Mouse (Mus musculus) CD4-positive helper T cell, adult 2 months (primary cell): ENCODE measurements around the gene Arhgap23.

Experiments used
- DNase-seq: peaks from one replicate; pipeline ENCODE4 v3.0.0-alpha.2; 2012; ENCODE audit warnings: low read depth, missing footprints, low spot score

Arhgap23 gene

DNA sequence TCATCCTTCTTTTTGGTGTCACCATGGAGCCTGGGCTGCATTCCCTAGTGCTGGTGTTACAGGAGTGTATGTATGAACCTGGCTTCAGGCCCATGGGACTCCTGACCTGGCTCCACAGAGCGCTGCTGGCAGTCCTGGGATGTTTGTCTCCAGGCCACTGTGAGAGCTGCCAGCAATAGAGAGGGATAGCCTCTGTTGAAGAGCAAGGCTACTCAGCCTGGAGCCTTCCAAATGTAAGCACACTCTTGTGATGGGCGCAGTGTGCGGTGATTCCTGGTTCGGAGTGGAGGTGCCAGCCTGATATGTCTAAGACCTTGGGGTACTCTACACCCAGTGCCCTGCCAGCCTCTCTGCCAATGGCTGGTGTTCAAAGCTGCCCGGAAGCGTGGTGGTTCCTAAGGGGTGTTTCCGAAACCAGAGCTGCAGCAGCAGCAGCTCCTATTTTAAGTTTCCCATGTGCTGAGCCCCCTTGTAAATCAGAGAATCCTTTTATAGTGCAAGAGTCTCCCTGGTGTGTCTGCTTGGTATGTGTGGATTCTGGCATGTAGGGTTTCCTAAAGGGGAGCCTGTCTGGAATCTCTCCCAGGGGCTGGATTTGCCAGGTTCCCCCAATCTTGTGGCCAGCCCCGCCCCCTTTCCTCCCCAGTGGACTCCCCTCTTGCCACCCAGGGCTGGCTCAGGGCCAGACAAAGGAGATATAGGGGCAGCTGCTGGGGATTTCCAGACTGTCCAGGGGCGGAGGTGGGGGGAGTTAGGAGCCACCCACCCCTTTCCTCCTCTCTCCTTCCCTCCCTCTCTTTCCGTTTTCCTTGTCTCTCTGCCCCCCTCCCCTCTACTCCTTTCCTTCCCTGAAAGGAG is 9.0 kb upstream of the Arhgap23 start:
- DNase-seq: no peak

DNA sequence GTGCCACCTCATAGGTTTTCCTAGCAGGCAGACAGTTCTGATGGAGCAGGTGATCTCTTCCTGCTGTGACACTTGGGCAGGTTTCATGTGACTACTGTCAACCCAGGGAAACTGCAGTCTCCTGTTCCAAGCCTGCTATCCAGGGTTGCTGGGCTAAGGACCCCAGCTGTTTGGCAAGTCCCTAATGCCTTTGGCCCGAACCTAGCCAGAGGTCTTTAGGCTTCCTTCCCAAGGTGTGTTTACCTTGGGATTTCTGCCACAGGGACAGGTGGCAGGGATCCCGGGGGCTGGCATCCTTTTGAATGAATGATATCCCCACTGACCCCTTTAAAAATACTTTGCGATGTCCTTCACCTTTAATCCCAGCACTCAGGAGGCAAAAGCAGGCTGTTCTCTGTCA is 7.9 kb upstream of the Arhgap23 start:
- DNase-seq: no peak

GRCm38 (mm10) chr11:97408171-97408570 is 7.2 kb upstream of the Arhgap23 start:
- DNase-seq: peak; percentile 71

GRCm38 (mm10) chr11:97410958-97411357 is 4.4 kb upstream of the Arhgap23 start:
- DNase-seq: no peak

DNA sequence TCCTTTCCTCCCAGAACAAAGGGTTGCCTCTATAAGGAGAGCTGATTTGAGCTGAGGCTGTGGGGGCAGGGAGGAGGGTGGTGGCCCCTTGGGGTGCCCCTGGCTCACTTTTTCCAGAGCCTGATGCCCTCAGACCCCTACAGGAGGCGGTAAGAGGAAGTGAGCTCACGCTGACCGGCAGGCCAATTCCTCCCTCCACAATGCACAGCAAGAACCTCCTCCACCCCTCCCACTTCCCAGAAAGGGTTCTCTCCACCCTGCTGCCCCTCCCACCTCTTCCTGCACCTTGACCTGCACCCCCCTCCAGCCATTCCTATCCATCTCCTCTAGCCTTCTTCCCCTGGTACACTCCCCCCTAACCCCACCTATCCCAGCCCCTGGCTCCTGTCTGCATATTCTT is 3.2 kb upstream of the Arhgap23 start:
- no peak for DNase-seq

GRCm38 (mm10) chr11:97412808-97413347 is 2.5 kb upstream of the Arhgap23 start:
- no peak for DNase-seq

DNA sequence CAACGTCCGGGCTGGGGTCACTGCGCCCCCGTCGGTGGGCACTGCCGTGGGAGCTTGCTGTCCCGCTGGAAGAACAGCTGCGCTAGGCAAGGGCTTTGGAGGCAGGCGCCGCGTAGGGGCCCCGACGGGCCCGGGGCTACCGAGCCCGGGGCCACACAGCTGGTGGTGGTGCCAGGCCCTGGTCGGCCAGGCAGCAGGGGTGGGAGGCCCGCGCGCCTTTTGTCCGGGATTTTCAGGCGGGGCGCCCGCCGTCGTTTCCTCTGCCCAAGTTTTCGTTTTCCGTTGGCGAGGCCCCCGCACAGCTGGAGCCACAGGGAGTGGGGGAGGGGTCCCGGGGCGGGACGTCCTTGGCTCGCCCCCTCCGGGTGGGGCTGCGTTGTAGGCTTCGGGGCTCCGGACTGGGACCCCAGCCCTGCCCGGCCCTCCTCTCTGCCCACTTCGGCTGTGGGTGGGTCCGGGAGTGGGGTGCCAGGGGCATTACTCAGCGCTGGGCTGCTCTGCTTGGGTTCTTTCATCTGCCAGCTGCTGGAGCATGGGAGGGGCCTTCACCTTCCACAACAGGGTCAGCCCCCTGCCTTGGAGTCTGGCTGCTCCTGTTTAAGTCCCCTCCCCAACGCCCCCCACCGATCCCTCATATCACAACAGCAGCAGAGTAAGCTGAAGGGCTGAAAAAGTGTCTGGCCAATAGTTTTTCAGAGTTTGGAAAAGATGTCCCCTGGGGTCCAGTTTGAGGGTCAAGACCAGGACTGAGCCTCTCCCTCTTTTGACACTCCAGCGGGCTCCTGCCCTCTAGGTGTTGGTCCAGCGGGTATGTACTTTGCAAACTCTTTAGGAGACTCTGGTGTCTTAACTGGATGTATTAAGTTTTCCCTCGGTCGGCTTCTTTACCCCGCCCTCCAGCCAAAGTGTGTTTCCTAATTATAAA is 641 bp downstream of the Arhgap23 start:
- DNase-seq: peak; percentile 29

- no peak for DNase-seq
Observed at GRCm38 (mm10) chr11:97416637-97417035, 1.3 kb downstream of the Arhgap23 start.

- no peak for DNase-seq
Observed at GRCm38 (mm10) chr11:97418834-97419539, 3.7 kb downstream of the Arhgap23 start.

GRCm38 (mm10) chr11:97419540-97419900 is 4.2 kb downstream of the Arhgap23 start:
- DNase-seq: no peak

DNA sequence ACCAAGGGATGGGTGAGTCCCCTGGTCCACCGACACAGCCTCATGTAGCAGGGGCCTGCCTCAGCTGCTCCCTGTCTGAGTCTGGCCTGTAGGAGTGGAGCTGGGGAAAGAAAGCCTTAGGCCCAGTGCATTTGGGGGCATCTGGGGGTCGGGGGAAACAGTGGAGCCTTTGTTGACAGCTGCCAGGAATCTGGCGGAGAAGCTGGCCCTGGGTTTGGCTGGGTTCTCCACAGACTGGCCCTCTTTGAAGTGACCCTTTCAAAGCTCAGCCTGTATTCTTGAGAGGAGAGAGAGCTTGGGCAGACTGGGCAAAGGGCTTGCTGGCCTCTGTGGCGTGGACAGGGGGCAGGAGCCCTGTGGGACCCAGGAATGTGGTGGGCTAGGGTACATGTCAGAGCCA is 7.2 kb downstream of the Arhgap23 start:
- no peak for DNase-seq

DNA sequence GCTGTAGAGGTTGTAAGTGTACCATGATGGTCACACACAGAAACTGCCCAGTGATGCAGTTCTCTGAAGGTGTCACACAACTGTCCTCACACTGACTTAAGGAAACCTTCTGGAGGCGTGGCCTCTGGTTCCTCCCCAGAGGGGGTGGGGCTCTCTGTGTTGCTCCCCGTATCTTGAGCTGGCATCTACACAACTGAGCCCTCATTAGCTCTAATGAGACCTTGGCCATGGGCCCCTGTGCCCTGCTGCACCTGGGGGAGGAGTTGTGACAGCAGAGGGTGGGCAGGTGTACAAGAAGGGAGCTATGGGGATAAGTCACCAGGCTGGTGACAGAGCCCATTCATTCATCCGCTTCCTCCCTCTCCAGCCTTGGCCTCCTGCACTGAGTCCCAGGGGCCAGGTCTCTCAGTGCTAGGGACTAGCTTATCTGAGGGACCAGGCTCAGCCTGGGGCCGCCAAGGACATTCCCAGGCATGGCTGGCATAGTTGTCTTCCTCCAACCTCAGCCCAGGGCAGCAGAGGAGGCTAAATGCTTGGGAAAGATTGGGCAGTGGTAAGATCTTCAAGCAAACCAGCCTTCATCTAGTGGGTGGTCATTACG is 8.9 kb downstream of the Arhgap23 start:
- DNase-seq: no peak

GRCm38 (mm10) chr11:97424802-97425201 is 9.5 kb downstream of the Arhgap23 start:
- DNase-seq: no peak

GRCm38 (mm10) chr11:97427794-97428725 is 12.7 kb downstream of the Arhgap23 start:
- peak; percentile 66 for DNase-seq

- DNase-seq: no peak
Observed at GRCm38 (mm10) chr11:97428726-97429077, 13.4 kb downstream of the Arhgap23 start.

- no peak for DNase-seq
Observed at GRCm38 (mm10) chr11:97429615-97430014, 14.3 kb downstream of the Arhgap23 start.

DNA sequence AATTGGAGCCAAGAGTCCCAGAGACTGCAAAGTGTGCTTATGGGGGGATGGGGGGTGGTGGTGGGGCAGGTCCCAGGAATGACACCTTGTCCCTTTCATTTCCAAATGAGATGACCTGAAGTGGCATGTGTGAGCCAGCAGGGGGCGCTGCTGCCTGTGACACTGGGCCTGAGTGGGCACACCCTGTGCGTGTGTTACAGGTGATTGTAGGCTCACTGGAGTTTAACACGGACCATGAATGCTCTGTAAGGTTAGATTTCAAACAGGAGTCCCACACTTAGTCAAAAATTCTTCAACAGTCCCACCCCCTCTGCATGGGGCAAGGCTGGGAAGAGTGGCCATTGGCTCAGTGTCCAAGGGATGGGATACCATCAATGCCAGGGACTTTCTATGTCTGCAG is 16.7 kb downstream of the Arhgap23 start:
- DNase-seq: peak; percentile 63

DNA sequence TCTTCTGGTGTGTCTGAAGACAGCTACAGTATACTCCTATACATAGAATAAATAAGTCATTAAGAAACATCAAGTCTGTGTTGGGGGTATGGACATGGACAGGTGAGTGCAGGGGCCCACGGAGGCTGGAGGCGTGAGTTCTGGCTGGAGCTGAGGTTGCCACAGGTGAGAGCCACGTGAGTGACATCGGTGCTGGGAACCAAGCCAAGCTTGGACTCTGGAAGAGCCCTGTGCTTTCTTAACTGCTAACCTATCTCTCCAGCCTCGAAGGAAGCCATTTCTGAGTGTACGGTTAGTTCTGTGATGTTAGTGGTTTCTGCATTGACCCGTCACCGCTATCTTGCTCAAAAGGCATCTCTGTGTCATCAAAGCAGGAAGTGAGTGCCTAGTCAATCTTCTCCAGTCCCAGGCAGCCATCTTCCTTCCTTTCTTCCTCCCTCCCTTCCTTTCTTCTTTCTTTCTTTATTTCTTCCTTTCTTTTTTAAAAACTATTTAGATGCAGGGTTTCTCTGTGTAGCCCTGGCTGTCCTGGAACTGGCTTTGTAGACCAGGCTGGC is 17.7 kb downstream of the Arhgap23 start:
- DNase-seq: peak; percentile 23

GRCm38 (mm10) chr11:97434121-97434520 is 18.8 kb downstream of the Arhgap23 start:
- DNase-seq: no peak
